Mouse (Mus musculus) heart, adult 2 months (tissue): Measurements from ENCODE around the gene Rab13. TPM values are rescaled to one million over a fixed set of nuclear protein-coding genes. Genes with fewer than 3 reads are reported as not detected.
A peak's percentile ranks its signal among the peaks of the same experiment; 100 is the strongest.

Experiments used
- DNase-seq, 2 experiments: peaks; one replicate each; pipeline ENCODE4 v3.0.0; 2021
- H3K27ac ChIP-seq: fragments of 200-600 bp; 2 replicates; pipeline ENCODE4 v1.8.1; 2022
- H3K27me3 ChIP-seq: fragments of 200-500 bp; 2 replicates; pipeline ENCODE4 v1.6.1; 2012; ENCODE audit warnings: mild to moderate bottlenecking, low read length, inconsistent platforms, mixed read lengths; ENCODE audit not compliant: control insufficient read depth, insufficient read depth
- H3K36me3 ChIP-seq: fragments of 200-500 bp; 2 replicates; pipeline ENCODE4 v1.6.1; 2012; ENCODE audit warnings: low read length, inconsistent platforms; ENCODE audit not compliant: control insufficient read depth, insufficient read depth
- H3K4me1 ChIP-seq: fragments of 200-500 bp; 2 replicates; pipeline ENCODE4 v1.6.1; 2011; ENCODE audit warnings: low read length; ENCODE audit not compliant: control insufficient read depth, insufficient read depth
- H3K4me3 ChIP-seq: fragments of 200-600 bp; 2 replicates; pipeline ENCODE4 v1.8.1; 2022
- H3K79me2 ChIP-seq: fragments of 200-500 bp; replicated peaks from 2 replicates; pipeline ENCODE4 v1.6.1; 2012; ENCODE audit warnings: mild to moderate bottlenecking, inconsistent platforms, low read length, moderate library complexity, mixed read lengths; ENCODE audit not compliant: control insufficient read depth, insufficient read depth
- H3K9ac ChIP-seq: fragments of 200-500 bp; 2 replicates; pipeline ENCODE4 v1.6.1; 2012; ENCODE audit warnings: low read depth, mild to moderate bottlenecking, control low read depth, inconsistent platforms, low read length, mixed read lengths
- CTCF ChIP-seq: fragments of 200-600 bp; IDR thresholded peaks from 2 replicates; pipeline ENCODE4 v1.8.1; 2022; ENCODE audit warnings: antibody characterized with exemption, mild to moderate bottlenecking, moderate library complexity
- EP300 ChIP-seq: fragments of 200-500 bp; IDR thresholded peaks from 2 replicates; pipeline ENCODE4 v1.6.1; 2011; ENCODE audit warnings: low read depth, low read length, control low read depth; ENCODE audit not compliant: insufficient read depth
- POLR2A ChIP-seq: fragments of 200-500 bp; IDR thresholded peaks from 2 replicates; pipeline ENCODE4 v1.6.1; 2011; ENCODE audit warnings: mild to moderate bottlenecking, low read depth, low read length, control low read depth; ENCODE audit not compliant: insufficient read depth
- WGBS: fragments of 180-500 bp; shearing (Covaris S2); methylation state at CpG from one replicate; pipeline ENCODE4 v1.1.7; 2018; 5-methylcytosine and 5-hydroxymethylcytosine counted together
- intact Hi-C: fragments of 180-260 bp; cut with DNase I; formaldehyde crosslinking; loops from one replicate; pipeline ENCODE4 v1.15.1; 2025
- polyA plus RNA-seq: library from polyadenylated mRNA; depleted of rRNA; stranded (reverse); fragments of >200 nt; gene quantifications from 2 replicates; pipeline ENCODE4 v1.2.3, GENCODE M21; 2012
- total RNA-seq, 2 experiments: library from RNA; stranded (reverse); gene quantifications; 2 replicates each; pipeline ENCODE4 v1.2.3; 2021

The Rab13 gene
- total and polyA plus RNA-seq, 3 experiments: 3.1 to 5.6 (median 5.5) TPM

GRCm38 (mm10) chr3:90197548-90197947 is 15.9 kb upstream of the Rab13 start:
- intact Hi-C loops: no loop called here
- TF ChIP-seq POLR2A (no peak), EP300 (no peak), CTCF (no peak)
- H3K27me3 ChIP-seq: no peaks in the 10 kb centered on the region
- no peaks in the 10 kb centered on the region for H3K36me3 ChIP-seq
- 63% methylated on average over 1 of the region's 1 CpGs for WGBS
- H3K27ac ChIP-seq: no peak overlapping the region
- H3K4me3 ChIP-seq: no peak overlapping the region
- H3K4me1 ChIP-seq: no peaks in the 10 kb centered on the region
- no peak for DNase-seq
- no peaks in the 10 kb centered on the region for H3K79me2 ChIP-seq
- H3K9ac ChIP-seq: no peak overlapping the region

GRCm38 (mm10) chr3:90202884-90203283 is 10.6 kb upstream of the Rab13 start:
- no peak overlapping the region for H3K27ac ChIP-seq
- DNase-seq: no peak
- no peak overlapping the region for H3K9ac ChIP-seq
- no peak overlapping the region for H3K4me3 ChIP-seq
- H3K4me1 ChIP-seq: no peaks in the 10 kb centered on the region
- H3K79me2 ChIP-seq: no peaks in the 10 kb centered on the region
- H3K27me3 ChIP-seq: no peaks in the 10 kb centered on the region
- WGBS: 80% methylated on average over 1 of the region's 1 CpGs
- TF ChIP-seq POLR2A: no peak
- TF ChIP-seq EP300: no peak
- no peak for TF ChIP-seq CTCF
- no peaks in the 10 kb centered on the region for H3K36me3 ChIP-seq
- intact Hi-C loops: no loop called here

GRCm38 (mm10) chr3:90203619-90204018 is 9.9 kb upstream of the Rab13 start:
- no peak for DNase-seq
- TF ChIP-seq POLR2A (no peak), EP300 (no peak), CTCF (no peak)
- no peaks in the 10 kb centered on the region for H3K4me1 ChIP-seq
- no peak overlapping the region for H3K27ac ChIP-seq
- no peak overlapping the region for H3K4me3 ChIP-seq
- intact Hi-C loops: no loop called here
- no peaks in the 10 kb centered on the region for H3K36me3 ChIP-seq
- no peaks in the 10 kb centered on the region for H3K27me3 ChIP-seq
- H3K9ac ChIP-seq: no peak overlapping the region
- no peaks in the 10 kb centered on the region for H3K79me2 ChIP-seq
- 43% methylated on average over 5 of the region's 5 CpGs for WGBS

GRCm38 (mm10) chr3:90204582-90204981 is 8.9 kb upstream of the Rab13 start:
- WGBS: 97% methylated on average over 2 of the region's 2 CpGs
- TF ChIP-seq CTCF: no peak
- TF ChIP-seq POLR2A: no peak
- TF ChIP-seq EP300: no peak
- no peak overlapping the region for H3K9ac ChIP-seq
- no peak overlapping the region for H3K27ac ChIP-seq
- intact Hi-C loops: no loop called here
- H3K4me1 ChIP-seq: no peaks in the 10 kb centered on the region
- H3K79me2 ChIP-seq: no peaks in the 10 kb centered on the region
- no peak overlapping the region for H3K4me3 ChIP-seq
- no peak for DNase-seq
- no peaks in the 10 kb centered on the region for H3K36me3 ChIP-seq
- no peaks in the 10 kb centered on the region for H3K27me3 ChIP-seq

GRCm38 (mm10) chr3:90208662-90209061 is 4.8 kb upstream of the Rab13 start:
- no peak overlapping the region for H3K4me3 ChIP-seq
- H3K4me1 ChIP-seq: peaks cover 6% of the 10 kb centered on the region
- H3K79me2 ChIP-seq: peaks cover 2% of the 10 kb centered on the region; the same call in 1 of the 2 replicates
- no peak overlapping the region for H3K27ac ChIP-seq
- intact Hi-C loops: no loop called here
- H3K27me3 ChIP-seq: no peaks in the 10 kb centered on the region
- WGBS: 87% methylated on average over 2 of the region's 2 CpGs
- DNase-seq: no peak
- no peak overlapping the region for H3K9ac ChIP-seq
- H3K36me3 ChIP-seq: peaks cover 23% of the 10 kb centered on the region
- TF ChIP-seq POLR2A (peak; percentile 25; the same call in 1 of the 2 replicates), EP300 (no peak)

- WGBS: 88% methylated on average over 5 of the region's 5 CpGs
- peaks cover 25% of the 10 kb centered on the region for H3K36me3 ChIP-seq
- no peaks in the 10 kb centered on the region for H3K27me3 ChIP-seq
- no peak for DNase-seq
- H3K27ac ChIP-seq: no peak overlapping the region
- intact Hi-C loops: loop anchor here (5.0 kb wide), 1 partner anchor 57 kb away; the partner anchor contains the start of gene Dennd4b
- no peak for TF ChIP-seq EP300
- TF ChIP-seq POLR2A: peak; percentile 20; the same call in 1 of the 2 replicates
- peaks cover 2% of the 10 kb centered on the region; the same call in 1 of the 2 replicates for H3K79me2 ChIP-seq
- H3K9ac ChIP-seq: no peak overlapping the region
- no peak overlapping the region for H3K4me3 ChIP-seq
- peaks cover 8% of the 10 kb centered on the region for H3K4me1 ChIP-seq
These were observed 3.5 kb upstream of the Rab13 start for GRCm38 (mm10) chr3:90209908-90210566.
